Mouse (Mus musculus) heart, adult 11 months (tissue): ENCODE data around the gene Peak1.

Experiments
- DNase-seq: peaks from one replicate; pipeline ENCODE4 v3.0.0; 2022

Gene Peak1

DNA sequence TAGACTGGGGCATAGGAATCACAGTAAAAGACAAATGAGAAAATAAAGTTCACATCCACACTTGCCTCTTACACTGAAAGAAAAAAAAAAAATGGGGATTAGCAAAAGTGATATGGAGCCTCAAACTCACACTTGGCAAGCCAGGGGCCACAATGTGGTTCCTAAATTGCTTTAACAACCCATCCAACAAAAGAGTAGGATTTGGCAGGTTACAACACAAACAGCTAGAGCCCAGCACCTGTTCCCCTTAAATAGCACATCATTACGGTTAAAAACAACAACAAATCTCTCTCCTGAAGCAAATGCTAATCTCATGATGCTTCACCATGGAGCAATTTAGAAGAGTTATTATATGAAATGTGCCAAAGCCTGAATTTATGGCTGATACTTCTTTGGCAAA lies 2.5 kb downstream of the Peak1 start:
- DNase-seq: no peak

DNA sequence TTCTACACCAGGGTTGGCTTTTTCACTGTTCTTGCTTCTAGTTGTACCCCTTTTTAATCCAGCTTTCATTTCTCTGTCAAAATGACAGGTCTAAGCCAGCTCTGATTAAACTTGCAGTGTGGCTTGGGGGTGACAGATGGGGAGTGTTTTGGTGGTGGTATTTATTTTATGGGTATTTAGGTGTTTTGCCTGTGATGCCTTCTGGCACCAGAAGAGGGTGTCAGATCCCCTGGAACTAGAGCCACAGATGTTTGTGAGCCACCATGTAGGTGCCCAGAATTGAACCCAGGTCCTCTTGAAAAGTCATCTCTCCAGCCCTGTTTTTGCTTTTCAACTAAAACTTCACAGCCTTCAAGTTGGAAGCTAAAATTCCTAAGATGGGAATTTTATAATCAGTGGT lies 3.5 kb downstream of the Peak1 start:
- no peak for DNase-seq

DNA sequence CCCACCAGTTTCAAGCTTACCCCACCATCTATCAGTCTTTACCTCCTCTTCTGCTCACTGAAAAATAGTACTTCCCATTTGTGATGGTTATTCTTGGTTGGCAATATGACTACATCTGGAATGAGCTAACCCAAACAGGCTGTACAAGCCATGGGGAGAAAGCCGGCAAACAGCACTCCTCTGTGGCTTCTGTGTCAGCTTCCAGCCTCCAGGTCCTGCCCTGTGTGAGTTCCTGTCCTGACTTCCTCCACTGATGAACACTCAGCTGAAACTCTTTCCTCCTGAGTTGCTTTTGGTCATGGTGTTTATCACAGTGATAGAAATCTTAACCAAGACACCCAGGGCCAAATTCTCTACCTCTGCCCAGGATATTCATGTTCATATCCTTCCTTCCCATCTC lies 5.2 kb downstream of the Peak1 start:
- peak; percentile 92 for DNase-seq

DNA sequence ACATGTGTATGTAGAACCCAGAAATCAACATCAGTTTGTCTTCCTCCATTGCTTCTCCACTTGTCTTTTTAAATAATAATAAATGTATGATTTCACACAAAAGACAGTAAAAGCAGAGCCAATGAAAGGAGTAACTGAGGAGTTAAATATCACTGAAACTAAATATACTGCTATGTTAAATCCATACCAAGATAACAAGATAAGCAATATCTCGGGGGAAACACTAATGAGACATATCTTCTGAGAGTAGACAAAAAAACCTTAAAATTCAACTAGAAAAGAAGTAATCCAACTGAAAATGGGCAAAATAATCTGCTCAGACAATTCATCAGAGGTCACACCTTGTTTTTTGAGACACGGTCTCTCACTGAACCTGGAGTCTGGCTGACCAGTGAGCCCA lies 7.9 kb downstream of the Peak1 start:
- DNase-seq: no peak

DNA sequence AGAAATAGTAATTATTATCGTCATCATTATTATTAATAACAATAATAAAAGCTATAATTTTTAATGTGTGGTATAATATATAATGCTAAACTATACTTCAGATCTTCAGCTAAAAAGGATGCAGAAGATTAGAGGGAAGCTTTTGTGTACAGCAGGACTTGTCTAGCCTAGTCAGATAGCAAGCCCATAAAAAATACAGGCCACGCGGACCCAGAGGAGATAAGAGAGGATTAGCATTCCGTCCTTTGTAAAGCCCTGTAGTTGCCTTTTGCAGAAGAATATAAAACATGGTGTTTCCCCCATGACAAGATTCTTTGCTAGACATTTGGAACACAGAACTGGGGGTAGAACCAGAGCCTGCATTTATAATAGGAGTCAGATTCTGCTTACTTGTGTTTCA lies 13.2 kb downstream of the Peak1 start:
- no peak for DNase-seq

DNA sequence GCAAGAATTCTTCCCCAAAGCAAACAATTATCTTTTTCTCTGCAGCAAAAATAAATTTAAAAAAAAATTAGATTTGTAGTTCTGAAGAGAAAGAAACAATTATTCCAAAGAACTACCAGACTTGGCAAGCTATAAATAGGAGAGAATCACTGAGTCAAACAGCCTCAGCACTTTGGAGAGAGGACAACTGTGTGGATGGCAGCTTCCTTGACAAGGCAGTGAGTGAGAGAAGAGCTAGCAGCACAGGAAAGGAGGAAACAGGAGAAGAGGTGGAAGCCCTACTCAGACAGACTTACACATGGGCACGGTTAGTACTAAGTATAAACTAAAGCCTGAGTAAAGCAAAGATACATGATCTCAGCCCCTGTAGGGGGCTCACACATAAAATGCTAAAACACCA lies 21.6 kb downstream of the Peak1 start:
- no peak for DNase-seq

DNA sequence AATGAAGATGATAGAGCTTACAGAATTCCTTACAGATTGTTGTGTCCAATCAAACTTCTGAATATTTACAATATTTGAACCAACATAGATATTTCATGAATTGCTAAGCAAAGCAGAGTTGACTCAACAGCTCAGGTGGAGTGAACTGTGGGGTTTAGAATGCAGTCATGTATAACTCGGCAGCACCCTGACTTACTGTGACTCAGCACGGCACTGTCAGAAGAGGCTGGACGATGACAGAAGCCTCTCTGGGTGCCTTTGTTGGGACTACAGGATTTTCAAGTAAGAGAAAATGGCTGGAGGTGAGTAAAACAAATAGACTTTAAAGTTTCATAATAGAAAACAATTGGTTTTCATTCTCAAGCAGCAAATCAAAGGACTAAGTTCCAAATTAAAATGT lies 25.0 kb downstream of the Peak1 start:
- no peak for DNase-seq

DNA sequence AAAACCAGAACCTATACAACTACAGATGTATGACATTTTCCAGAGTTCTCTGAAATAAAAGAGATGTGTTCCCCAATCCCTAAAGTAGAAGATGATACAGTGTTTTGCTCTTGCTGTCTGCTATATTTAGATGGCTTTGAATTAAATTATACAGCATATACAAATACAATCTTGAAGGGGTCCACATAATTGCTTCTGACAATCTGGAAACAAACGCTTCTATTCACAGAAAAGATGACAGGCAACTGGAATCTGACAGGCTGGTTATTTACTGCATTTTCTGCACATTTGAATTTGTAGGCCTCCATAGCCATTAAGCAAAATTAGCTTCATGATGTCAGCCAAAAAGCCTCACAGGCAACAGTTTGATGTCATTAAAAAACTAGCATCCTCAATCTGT lies 35.1 kb downstream of the Peak1 start:
- DNase-seq: no peak

DNA sequence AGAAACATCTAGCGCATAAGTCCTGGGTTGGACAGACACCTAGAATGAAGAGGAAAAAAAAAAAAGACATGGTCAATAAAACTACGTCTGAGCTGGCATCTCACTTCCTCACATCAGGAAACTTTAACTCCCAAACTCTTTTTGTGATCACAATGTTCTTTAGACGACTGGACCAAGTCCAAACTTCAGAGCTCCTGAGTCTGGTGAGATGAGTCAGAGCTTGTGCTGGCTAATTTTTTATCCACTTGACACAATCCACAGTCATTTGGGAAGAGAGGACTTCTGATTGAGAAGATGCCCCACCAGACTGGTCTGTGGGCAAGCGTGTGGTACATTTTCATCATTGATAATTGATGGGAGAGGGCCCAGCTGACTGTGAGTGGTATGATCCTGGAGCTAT lies 43.5 kb downstream of the Peak1 start:
- DNase-seq: no peak

DNA sequence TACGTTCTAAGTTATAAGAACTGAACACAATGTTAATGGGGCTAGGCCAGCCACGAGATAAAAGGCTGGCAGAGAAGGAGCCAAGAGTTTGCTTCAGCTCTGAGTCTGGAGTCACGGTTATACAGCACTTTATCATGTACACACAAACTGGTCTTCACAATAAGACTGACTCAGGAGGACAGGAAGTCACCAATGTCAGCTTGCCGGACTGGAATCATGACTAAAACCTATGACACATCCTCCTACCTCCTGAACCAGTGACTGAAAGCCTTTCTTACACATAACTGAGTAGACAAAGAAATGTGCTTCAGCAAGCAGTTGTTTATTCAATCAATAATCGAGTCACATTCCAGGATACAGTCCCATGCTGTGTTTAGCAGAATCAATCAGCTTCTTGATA lies 47.2 kb downstream of the Peak1 start:
- DNase-seq: no peak

DNA sequence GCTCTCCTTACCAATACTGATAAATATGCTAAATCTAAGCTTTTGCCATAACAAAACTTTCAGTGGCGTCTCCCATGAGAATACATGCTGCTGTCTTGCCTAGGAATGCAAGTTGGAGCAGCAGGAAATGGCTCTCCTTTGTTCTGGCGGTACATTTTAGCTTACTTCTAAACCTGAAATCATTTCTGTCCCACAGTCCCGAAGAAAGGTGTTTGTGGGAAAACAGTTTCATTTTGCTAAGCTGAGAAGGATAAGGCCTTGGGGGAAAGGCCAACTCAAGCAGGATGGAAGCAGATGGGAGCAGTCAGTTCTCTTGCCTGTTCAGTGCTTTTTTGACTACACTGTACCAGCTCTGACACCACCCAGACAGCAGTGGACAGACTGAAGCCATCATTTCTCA lies 49.1 kb downstream of the Peak1 start:
- DNase-seq: peak; percentile 86

DNA sequence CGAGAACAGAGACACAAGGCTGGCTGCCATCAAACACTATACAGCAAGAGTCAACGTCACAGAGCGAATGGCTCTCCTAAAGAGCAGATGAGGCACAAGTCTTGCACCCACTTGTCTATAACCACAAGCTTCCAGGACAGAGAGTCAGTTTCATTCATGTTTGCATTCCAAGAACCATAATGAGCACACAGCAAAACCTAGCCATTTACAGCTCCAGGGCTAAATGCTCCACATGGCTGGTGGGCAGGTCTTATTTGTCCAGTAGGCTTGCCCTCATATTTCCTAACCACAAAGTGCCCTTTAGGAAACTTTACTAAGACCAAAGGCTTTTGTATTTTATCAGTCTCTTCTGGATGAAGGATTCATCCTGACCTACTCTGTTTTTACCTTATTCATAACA lies 54.6 kb downstream of the Peak1 start:
- no peak for DNase-seq

DNA sequence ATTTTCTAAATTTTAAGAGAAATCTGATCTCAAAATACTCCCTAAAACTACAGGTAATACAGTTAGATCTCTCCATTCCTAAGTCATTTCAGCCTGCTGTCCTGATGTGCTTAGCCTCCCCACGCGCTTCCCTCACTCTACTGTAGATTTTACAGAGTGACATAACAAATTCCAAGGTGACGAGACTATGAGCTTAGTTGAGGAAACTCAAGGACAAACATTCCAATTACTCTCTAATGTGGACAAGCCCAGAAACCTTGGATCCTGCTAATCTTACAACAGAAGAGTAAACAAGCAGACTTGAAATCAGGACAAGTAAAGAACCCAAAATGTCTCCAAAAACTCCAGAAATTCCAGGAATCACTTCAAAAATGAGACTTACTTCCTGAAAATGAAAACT lies 58.6 kb downstream of the Peak1 start:
- no peak for DNase-seq

DNA sequence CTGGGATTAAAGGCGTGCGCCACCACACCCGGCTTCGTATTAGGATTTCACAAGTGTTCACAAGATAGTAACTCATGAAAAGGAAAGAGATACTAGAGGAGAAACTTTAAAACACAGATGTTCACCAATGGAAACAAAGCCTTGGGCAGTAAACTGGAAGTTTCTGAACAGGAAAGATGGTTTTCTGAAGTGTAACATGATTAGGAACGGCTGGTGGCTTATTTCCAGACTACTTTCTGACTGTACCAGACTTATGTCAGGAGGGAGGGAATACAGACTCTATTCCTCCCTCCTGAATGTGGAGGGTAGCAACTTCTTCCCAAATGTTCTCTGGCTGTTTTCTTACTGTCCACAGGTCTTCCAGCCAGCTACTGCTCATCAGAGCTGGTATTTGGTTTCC lies 62.7 kb downstream of the Peak1 start:
- no peak for DNase-seq

DNA sequence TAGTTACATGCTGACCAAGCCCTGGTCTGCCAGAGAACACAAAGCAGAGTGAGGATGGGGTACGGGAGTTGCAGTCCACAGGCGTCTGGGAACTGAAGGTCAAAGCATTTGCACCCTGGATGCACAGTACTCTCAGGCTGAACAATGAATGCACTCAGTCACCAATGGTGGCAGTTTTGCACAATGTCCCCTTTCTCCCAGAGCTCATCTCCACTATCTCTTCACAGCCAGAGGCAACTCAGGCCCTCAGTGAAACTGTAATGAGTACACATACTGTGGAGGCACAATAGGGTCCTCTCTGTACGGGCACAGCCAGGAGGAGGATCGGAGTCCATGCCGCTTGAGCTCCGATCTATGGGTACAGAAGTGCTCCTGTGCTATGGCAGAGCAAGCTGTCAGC lies 71.5 kb downstream of the Peak1 start:
- DNase-seq: no peak

DNA sequence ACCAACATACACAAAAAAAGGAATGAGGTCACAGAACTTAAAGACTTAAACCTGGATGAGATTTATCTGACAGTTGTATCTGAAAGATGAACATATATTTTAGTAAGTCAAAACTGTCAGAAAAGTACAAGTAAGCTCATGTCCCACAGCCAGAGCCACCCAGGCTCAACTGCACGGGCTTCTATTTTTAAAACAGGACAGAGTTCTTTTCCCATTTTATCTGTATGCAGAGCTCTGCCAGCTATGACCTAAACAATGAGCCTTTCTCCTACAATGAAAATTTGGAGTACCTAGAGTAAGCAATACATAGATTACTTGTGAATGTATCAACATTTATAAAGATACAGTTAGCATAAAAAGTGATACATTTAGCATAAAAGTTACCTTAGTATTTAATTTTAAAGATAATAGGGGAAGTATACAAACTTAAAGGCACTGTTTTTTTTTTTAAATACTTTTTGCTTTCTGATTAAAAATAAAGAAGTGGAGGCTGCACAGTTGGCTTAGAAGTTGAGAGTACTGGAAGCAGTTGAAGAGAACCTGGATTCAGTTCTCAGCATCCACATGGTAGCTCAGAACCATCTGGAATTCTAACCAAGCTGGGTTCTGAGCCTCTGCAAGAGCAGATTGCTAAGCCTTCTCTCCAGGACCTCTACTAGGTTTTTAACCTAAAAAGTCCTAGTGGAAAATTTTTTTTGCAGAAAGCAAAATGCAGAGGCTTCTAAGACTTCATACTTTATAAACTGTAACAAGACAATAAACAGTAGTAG lies 78.3 kb downstream of the Peak1 start:
- DNase-seq: no peak

DNA sequence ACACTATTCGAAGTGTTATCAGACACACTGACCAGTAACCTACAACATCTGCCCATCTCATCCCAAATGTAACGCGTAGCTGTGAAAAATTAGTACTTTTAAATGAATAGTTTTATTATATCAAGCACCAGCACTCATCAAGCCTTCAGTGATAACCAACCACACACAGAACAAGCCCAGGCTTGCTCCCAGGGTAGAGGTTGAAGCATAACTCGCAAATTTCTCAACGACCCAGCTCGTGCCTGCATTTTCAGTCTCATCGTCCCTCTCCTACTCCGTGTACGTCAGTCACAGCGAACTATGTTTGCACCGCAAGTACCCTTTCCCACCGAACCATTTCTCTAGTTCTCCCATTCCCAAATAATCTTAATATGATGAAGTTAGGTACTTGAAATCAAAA lies 83.5 kb downstream of the Peak1 start:
- no peak for DNase-seq

DNA sequence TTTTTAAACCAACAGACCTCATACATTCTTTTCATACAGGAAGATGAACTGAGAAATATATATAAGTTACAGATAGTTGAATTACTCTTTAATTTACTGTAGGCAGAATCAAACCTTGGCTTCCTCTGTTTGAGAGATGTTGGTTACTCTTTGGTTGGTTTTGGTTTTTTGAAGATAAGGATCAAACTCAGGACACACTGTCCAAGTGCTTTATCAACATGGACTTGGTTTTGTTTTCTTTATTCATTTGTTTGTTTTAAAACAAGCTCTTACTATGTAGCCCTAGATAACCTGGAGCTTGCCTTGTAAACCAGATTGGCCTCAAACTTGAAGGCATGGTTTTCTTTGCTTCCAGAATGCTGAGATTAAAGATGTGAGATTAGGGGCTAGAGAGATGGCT lies 85.1 kb downstream of the Peak1 start:
- DNase-seq: no peak

DNA sequence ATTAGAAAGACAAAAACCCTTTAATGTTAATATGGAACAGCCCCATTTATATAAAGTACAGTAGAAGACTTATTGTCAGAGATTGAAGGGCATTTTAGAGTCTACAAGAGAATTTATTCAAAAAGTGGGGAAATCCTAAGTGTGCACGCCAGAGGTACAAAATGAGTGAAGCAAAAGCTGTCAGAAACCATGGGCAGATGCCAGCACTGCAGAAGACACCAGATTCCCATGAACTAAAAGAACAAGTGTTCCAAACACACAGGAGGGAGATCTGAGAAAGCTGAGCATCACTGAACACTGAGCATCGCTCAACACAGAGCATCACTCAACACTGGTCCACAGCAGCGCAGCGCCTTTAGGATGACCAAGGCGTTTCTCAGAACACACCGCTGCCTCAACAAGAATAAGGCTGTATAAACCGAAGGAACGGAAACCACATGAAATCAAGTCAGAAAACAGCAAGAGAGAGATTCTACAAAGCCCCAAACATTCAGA lies 91.3 kb downstream of the Peak1 start:
- no peak for DNase-seq

DNA sequence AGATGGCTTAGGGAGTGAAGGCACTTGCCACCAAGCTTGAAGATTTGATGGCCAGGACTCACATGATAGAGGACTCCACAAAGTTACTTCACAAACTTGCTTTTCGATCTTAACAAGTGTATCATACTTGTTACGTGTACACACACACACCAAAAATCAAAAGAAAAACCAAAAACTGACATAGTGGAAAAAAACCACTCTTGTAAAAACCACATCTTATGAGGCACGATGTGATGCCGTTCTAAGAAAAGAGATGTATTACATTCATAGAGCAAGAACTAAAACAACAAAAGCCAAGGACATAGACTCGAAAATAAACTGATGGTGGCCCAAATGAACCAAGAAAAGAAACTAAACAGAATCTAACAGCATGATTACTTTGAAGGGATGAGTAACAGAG lies 92.1 kb downstream of the Peak1 start:
- DNase-seq: no peak

DNA sequence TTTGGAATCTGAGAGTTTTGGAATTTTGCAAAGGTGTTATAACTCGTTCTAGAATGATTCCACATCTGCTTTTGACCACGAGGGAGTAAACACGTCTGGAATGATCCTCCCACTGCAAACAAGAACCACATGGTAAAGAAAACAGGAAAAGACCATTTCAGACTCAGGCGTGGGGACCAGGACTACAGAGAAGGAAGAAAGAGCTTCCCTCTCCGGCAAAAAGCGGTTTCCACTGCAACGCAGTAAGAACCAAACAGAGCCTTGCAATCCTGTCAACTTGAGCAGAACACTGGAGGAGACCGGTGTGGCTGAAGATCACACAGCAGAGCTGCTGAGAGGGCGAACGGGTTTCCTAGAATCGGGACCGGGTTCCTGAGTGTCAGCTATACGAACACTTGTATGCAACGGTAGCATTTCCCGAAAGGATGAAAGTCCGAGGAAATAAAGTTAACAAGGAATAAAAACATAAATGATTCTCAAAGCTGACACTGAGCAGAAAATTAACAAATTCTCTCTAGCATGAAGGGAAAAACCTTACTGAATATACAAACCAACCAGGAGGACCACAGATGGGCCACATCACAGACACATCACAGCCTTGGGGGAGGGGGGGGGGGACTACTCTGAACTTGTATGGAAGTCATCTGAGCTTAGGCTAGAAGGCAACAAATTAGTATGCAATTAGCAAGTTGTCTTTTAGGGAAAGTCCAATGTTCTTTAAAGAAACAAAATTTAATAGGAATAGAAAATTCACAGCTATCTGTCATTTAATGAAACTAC lies 93.1 kb downstream of the Peak1 start:
- peak; percentile 93 for DNase-seq

DNA sequence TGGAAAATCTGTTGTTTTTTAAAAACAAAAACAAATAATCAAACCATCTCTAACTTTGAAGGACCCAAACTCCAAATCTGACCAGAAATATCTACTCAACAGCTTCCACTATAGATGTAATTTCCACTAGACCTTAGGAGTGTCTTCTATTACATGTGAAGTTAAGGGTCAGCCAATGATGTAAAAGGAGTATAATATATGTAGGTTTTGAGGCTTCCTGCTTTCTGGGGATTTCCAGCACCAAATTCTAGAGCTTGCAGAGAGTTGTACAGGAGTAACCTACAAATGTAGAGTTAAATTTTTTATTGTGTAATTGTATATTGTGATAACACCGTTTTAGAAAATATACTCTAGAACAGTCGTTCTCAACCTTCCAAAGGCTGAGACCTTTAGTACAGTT lies 96.6 kb downstream of the Peak1 start:
- no peak for DNase-seq

DNA sequence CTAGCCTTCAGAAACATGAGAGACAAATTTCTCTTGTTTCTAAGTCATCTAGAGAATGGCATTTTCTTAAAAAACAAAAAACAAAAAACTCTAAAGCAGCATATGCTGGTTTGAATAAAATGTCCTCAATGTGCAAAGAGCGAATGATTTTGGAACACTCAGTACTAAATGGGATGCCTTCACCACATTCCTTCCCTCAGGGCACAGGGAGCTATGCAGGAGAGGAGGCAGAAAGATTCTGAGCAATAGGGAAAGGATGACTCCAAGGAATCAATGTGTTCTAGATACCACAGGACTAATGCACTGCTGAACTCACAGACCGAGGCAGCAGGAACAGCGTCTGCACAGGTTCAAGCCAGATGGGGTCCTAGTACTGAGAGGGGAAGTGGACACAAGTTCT lies 103.5 kb downstream of the Peak1 start:
- no peak for DNase-seq

DNA sequence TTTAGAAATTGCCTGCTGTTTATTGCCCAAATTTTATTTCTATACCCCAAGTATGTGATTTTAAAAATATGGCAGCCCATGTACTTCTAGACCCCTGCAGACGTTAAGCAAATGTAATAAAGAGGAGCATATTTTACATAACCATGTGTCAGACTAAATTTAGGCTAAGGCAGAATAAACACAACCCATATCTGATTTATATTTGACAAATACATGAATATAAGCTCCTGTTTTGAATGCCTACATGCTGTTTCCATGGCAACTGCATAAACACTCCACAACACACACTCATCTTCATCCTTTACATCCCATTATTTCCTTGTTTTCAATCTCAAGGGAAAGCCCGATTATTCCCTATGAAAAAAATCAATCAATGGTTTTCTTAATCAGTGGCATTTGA lies 108.8 kb downstream of the Peak1 start:
- DNase-seq: no peak

DNA sequence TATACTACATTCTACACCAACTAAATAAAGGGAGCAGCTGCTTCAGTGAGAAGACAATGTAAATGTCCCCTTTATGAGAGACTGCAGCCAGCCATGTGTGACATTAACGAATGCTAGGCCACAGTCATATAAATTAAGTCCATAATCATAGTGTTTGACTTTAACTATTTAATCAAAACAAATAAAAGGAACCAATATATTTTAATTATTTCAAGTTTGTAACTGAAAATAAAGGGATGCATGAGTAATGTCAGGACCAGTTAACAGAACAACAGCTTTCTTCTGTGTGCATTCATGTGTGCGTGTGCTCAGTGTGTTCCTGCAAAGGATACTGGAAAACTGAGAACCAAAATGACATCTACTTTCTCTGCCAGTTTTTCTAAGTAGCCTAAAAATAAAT lies 113.3 kb downstream of the Peak1 start:
- DNase-seq: no peak
